Mouse (Mus musculus) lung, adult 2 months (tissue): ENCODE measurements around the gene Cops6. TPM values are rescaled to one million over a fixed set of nuclear protein-coding genes. Genes with fewer than 3 reads are reported as not detected.

Experiments
- DNase-seq: peaks from one replicate; pipeline ENCODE4 v3.0.0; 2022
- H3K4me1 ChIP-seq: fragments of 200-500 bp; 2 replicates; pipeline ENCODE4 v1.6.1; 2011; ENCODE audit warnings: low read length; ENCODE audit not compliant: control insufficient read depth, insufficient read depth
- H3K4me3 ChIP-seq: fragments of 200-500 bp; replicated peaks from 2 replicates; pipeline ENCODE3; 2011; ENCODE audit warnings: low read depth, mild to moderate bottlenecking, control low read depth, low read length; ENCODE audit errors: extremely low read depth
- CTCF ChIP-seq: fragments of 200-500 bp; IDR thresholded peaks from 2 replicates; pipeline ENCODE4 v1.5.1; 2011; ENCODE audit warnings: mild to moderate bottlenecking, low read length, control low read depth; ENCODE audit not compliant: insufficient read depth
- POLR2A ChIP-seq: fragments of 200-500 bp; IDR thresholded peaks from 2 replicates; pipeline ENCODE4 v1.6.1; 2011; ENCODE audit warnings: low read depth, mild to moderate bottlenecking, control low read depth, low read length, borderline replicate concordance; ENCODE audit errors: extremely low read depth
- WGBS: fragments of 180-500 bp; shearing (Covaris S2); methylation state at CpG from one replicate; pipeline ENCODE4 v1.1.7; 2018; 5-methylcytosine and 5-hydroxymethylcytosine counted together
- polyA plus RNA-seq: library from polyadenylated mRNA; depleted of rRNA; stranded (reverse); fragments of >200 nt; gene quantifications from 2 replicates; pipeline ENCODE4 v1.2.3, GENCODE M21; 2012; rRNA removed

Gene Cops6
- polyA plus RNA-seq, 1 experiment: 59.9 TPM

DNA sequence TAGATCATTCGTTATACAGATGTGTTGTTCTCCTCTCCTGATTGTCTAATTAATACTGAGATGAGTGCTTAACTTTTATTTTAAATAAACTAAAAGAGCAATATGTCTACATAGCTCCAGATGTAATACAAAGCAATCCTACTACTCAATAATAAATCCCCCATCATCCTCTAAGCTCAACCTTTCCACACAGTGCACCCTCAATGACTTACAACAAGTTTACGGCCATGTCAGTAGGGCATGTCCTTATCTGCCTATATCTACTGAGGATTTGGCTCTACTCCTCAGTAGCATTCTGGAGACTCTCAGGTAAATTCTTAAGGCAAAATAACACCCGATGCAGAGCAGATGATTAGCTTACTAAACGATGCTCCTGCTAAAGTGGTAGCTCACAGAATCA, 47.0 kb downstream of the Cops6 start:
- H3K4me3 ChIP-seq: no peak overlapping the region
- TF ChIP-seq POLR2A (no peak), CTCF (no peak)
- no peaks in the 10 kb centered on the region for H3K4me1 ChIP-seq
- DNase-seq: no peak
- WGBS: 77% methylated on average over 4 of the region's 4 CpGs

Other genes with a start within 250 kb of the Cops6 start
- 0.71 and 1.2 TPM in 2 replicates for gene Cyp3a13, start 239.5 kb upstream of the Cops6 start, polyA plus RNA-seq
- gene Gjc3, start 198.0 kb upstream of the Cops6 start, polyA plus RNA-seq: 0.03 and 0.33 TPM in 2 replicates
- gene Azgp1, start 179.6 kb upstream of the Cops6 start, polyA plus RNA-seq: 1.1 and 1.2 TPM in 2 replicates
- gene Smok3a, start 139.8 kb upstream of the Cops6 start, polyA plus RNA-seq: not detected in 2 replicates
- not detected in 2 replicates for gene Smok3b, start 139.6 kb upstream of the Cops6 start, polyA plus RNA-seq
- gene Smok3c, start 107.9 kb upstream of the Cops6 start, polyA plus RNA-seq: not detected in 2 replicates
- gene Zkscan1, start 76.0 kb upstream of the Cops6 start, polyA plus RNA-seq: 4.0 and 5.9 TPM in 2 replicates
- 5.8 and 8.3 TPM in 2 replicates for gene Zscan21, start 44.2 kb upstream of the Cops6 start, polyA plus RNA-seq
- 2.7 and 3.5 TPM in 2 replicates for gene Zfp113, start 5.3 kb upstream of the Cops6 start, polyA plus RNA-seq
- gene Ap4m1, start 10.9 kb downstream of the Cops6 start, polyA plus RNA-seq: 28.4 and 40.3 TPM in 2 replicates
- 16.9 and 22.1 TPM in 2 replicates for gene Mcm7, start 11.4 kb downstream of the Cops6 start, polyA plus RNA-seq
- gene Taf6, start 26.4 kb downstream of the Cops6 start, polyA plus RNA-seq: 48.4 and 52.6 TPM in 2 replicates
- gene Cnpy4, start 26.4 kb downstream of the Cops6 start, polyA plus RNA-seq: 3.6 and 8.6 TPM in 2 replicates
- 5.0 and 5.5 TPM in 2 replicates for gene Mblac1, start 33.2 kb downstream of the Cops6 start, polyA plus RNA-seq
- gene Nxpe5, start 64.8 kb downstream of the Cops6 start, polyA plus RNA-seq: 0.34 and 0.57 TPM in 2 replicates
- 131 and 156 TPM in 2 replicates for gene Lamtor4, start 94.4 kb downstream of the Cops6 start, polyA plus RNA-seq
- 49.4 and 50.8 TPM in 2 replicates for gene BC037034, start 103.0 kb downstream of the Cops6 start, polyA plus RNA-seq
- 0.74 and 1.5 TPM in 2 replicates for gene Gal3st4, start 111.8 kb downstream of the Cops6 start, polyA plus RNA-seq
- 0.01 TPM in 1 of 2 replicates, not detected in the other for gene Gm43720, start 118.9 kb downstream of the Cops6 start, polyA plus RNA-seq
- 4.1 and 6.5 TPM in 2 replicates for gene Gpc2, start 118.9 kb downstream of the Cops6 start, polyA plus RNA-seq
- 0.19 and 0.59 TPM in 2 replicates for gene Stag3, start 119.2 kb downstream of the Cops6 start, polyA plus RNA-seq
- gene Pvrig, start 180.9 kb downstream of the Cops6 start, polyA plus RNA-seq: 0.36 and 0.60 TPM in 2 replicates